In genomic region chr3:107037536-107038155, GRCm38 (mm10) we compare ENCODE assay signal across 8 mouse cellular contexts. TPM values are rescaled to one million over a fixed set of nuclear protein-coding genes. Genes with fewer than 3 reads are reported as not detected.
DNase-seq lines count a peak whose midpoint lies in the region; ATAC-seq and TF ChIP-seq lines count a peak whose summit lies in the region.

No protein-coding gene starts in this region.

- H3K9me3 ChIP-seq in heart, embryonic 16.5 days (replicated peaks; ENCODE audit: control insufficient read depth, low read length): no peaks in the 10 kb centered on the region
- H3K9me3 ChIP-seq in forebrain, embryonic 16.5 days (ENCODE audit: control insufficient read depth, low read length): no peaks in the 10 kb centered on the region
- no peaks in the 10 kb centered on the region for H3K9me3 ChIP-seq in liver, embryonic 12.5 days (replicated peaks)

- peaks cover 17% of the 10 kb centered on the region for H3K27me3 ChIP-seq in heart, embryonic 16.5 days (ENCODE audit: control insufficient read depth, insufficient read depth, low read length)
- H3K27me3 ChIP-seq in forebrain, embryonic 16.5 days (replicated peaks; ENCODE audit: control insufficient read depth, insufficient read depth, low read length): no peaks in the 10 kb centered on the region
- peaks cover 45% of the 10 kb centered on the region for H3K27me3 ChIP-seq in liver, embryonic 12.5 days (replicated peaks)

- DNase-seq in heart, adult 9 months (ENCODE audit: low spot score in 2 of 2): no peak
- peak; percentile 18 for DNase-seq in T-cell, adult 2 months (ENCODE audit: low spot score)
- DNase-seq in urinary bladder, postnatal 4 days (ENCODE audit: low spot score in 2 of 2): no peak
- DNase-seq in gastrocnemius, adult 8-10 months (ENCODE audit: low spot score in 2 of 2): no peak

- no peak for TF ChIP-seq CTCF in olfactory bulb, adult 2 months (IDR thresholded peaks at IDR 0.05; ENCODE audit: insufficient read depth, low read depth, low read length)

- ATAC-seq in heart, embryonic 16.5 days (replicated peaks; ENCODE audit: extremely low read depth, insufficient read depth, low FRiP score): no peak
- no peak for ATAC-seq in forebrain, embryonic 16.5 days
- no peak for ATAC-seq in liver, embryonic 12.5 days

- 72% methylated on average over 16 of the region's 16 CpGs for WGBS in heart, embryonic 16.5 days
- WGBS in forebrain, embryonic 16.5 days: 67% methylated on average over 16 of the region's 16 CpGs
- 43% methylated on average over 16 of the region's 16 CpGs for WGBS in liver, embryonic 12.5 days (ENCODE audit: insufficient replicate concordance)
- 41% methylated on average over 16 of the region's 16 CpGs for WGBS in olfactory bulb, adult 2 months

- H3K4me2 ChIP-seq in heart, embryonic 16.5 days (ENCODE audit: low read depth, low read length): peak overlapping the region; percentile 99
- peak overlapping the region; percentile 79 for H3K4me2 ChIP-seq in forebrain, embryonic 16.5 days (ENCODE audit: low read length)
- peak overlapping the region; percentile 92 for H3K4me2 ChIP-seq in liver, embryonic 12.5 days

- H3K27ac ChIP-seq in heart, embryonic 16.5 days (ENCODE audit: low read length): peak overlapping the region; percentile 49; the same call in 1 of the 2 replicates
- no peak overlapping the region for H3K27ac ChIP-seq in forebrain, embryonic 16.5 days (ENCODE audit: low read length)
- no peak overlapping the region for H3K27ac ChIP-seq in liver, embryonic 12.5 days
- peak overlapping the region; percentile 25 for H3K27ac ChIP-seq in olfactory bulb, adult 2 months (ENCODE audit: insufficient read depth, low read depth, low read length)

- peaks cover 5% of the 10 kb centered on the region for H3K4me1 ChIP-seq in heart, embryonic 16.5 days (ENCODE audit: control insufficient read depth, insufficient read depth, low read length)
- H3K4me1 ChIP-seq in forebrain, embryonic 16.5 days (replicated peaks; ENCODE audit: control insufficient read depth, insufficient read depth, low read length): peaks cover 52% of the 10 kb centered on the region
- H3K4me1 ChIP-seq in liver, embryonic 12.5 days: peaks cover 4% of the 10 kb centered on the region; the same call in 1 of the 2 replicates
- H3K4me1 ChIP-seq in olfactory bulb, adult 2 months (ENCODE audit: control insufficient read depth, insufficient read depth, low read length): peaks cover 4% of the 10 kb centered on the region

- H3K4me3 ChIP-seq in heart, embryonic 16.5 days (ENCODE audit: low read length): peak overlapping the region; percentile 79
- peak overlapping the region; percentile 85 for H3K4me3 ChIP-seq in forebrain, embryonic 16.5 days (replicated peaks; ENCODE audit: low read length)
- peak overlapping the region; percentile 64 for H3K4me3 ChIP-seq in liver, embryonic 12.5 days
- H3K4me3 ChIP-seq in olfactory bulb, adult 2 months (ENCODE audit: insufficient read depth, low read depth, low read length): peak overlapping the region; percentile 63

- H3K36me3 ChIP-seq in heart, embryonic 16.5 days (ENCODE audit: control insufficient read depth, insufficient read depth): no peaks in the 10 kb centered on the region
- no peaks in the 10 kb centered on the region for H3K36me3 ChIP-seq in forebrain, embryonic 16.5 days (ENCODE audit: control insufficient read depth, insufficient read depth)
- H3K36me3 ChIP-seq in liver, embryonic 12.5 days: no peaks in the 10 kb centered on the region

- no peak overlapping the region; the same call in 1 of the 2 replicates for H3K9ac ChIP-seq in heart, embryonic 16.5 days (ENCODE audit: low read length)
- peak overlapping the region; percentile 92 for H3K9ac ChIP-seq in forebrain, embryonic 16.5 days (replicated peaks; ENCODE audit: low read depth, low read length)
- H3K9ac ChIP-seq in liver, embryonic 12.5 days: no peak overlapping the region

- TF ChIP-seq POLR2A in olfactory bulb, adult 2 months (IDR thresholded peaks at IDR 0.05; ENCODE audit: insufficient read depth, low read depth, low read length): no peak

RNA-seq across cellular contexts. Expression of gene Kcna3, which starts 1.7 kb away (rescaled TPM):
- 1.7 and 3.0 TPM in 2 replicates for polyA plus RNA-seq in heart, embryonic 16.5 days (2015; fragmentation: Nextera tagmentation; extraction: Ambion mirVana)
- polyA plus RNA-seq in forebrain, embryonic 16.5 days (2015; fragmentation: Nextera tagmentation; extraction: Ambion mirVana): 14.7 and 15.7 TPM in 2 replicates
- polyA plus RNA-seq in liver, embryonic 12.5 days (2016; fragmentation: Nextera tagmentation; extraction: Ambion mirVana): 4.4 and 5.3 TPM in 2 replicates
- polyA plus RNA-seq in olfactory bulb, adult 2 months (2012; ENCODE audit: insufficient read depth, insufficient read length, low replicate concordance, missing spikeins): not detected in 2 replicates
- total RNA-seq in gastrocnemius, adult 8-10 months (2022): not detected

Comparison
In these comparisons a context has a peak if more than half of its experiments do, and no peak if none do; other contexts are left out.
1. H3K27ac ChIP-seq: peak in heart, embryonic 16.5 days (single experiment) and olfactory bulb, adult 2 months (single experiment); none in forebrain, embryonic 16.5 days (single experiment) and liver, embryonic 12.5 days (single experiment).
2. Peak in every context shown above with its lines, with median percentiles within 50 percentile points of each other: H3K4me2 ChIP-seq and H3K4me3 ChIP-seq.